Mouse (Mus musculus) erythroblast, embryonic 14.5 days (primary cell): ENCODE measurements around the gene Tmem240. TPM values are rescaled to one million over a fixed set of nuclear protein-coding genes. Genes with fewer than 3 reads are reported as not detected.
A peak's percentile ranks its signal among the peaks of the same experiment; 100 is the strongest.

Experiments
- H3K27me3 ChIP-seq: 2 replicates; pipeline ENCODE4 v1.6.1; 2012; ENCODE audit warnings: inconsistent platforms; ENCODE audit not compliant: control insufficient read depth
- H3K36me3 ChIP-seq: 2 replicates; pipeline ENCODE4 v1.6.1; 2012; ENCODE audit warnings: mild to moderate bottlenecking, inconsistent platforms; ENCODE audit not compliant: control insufficient read depth
- H3K4me1 ChIP-seq: 2 replicates; pipeline ENCODE4 v1.6.1; 2012; ENCODE audit warnings: inconsistent platforms; ENCODE audit not compliant: control insufficient read depth
- H3K4me3 ChIP-seq: replicated peaks from 2 replicates; pipeline ENCODE3; 2012; ENCODE audit warnings: moderate library complexity, mild to moderate bottlenecking, inconsistent platforms
- H3K9me3 ChIP-seq: 2 replicates; pipeline ENCODE4 v1.6.1; 2012; ENCODE audit warnings: low read length, inconsistent platforms, mixed read lengths; ENCODE audit not compliant: control insufficient read depth
- GATA1 ChIP-seq: IDR thresholded peaks from 2 replicates; pipeline ENCODE4 v1.6.1; 2012; ENCODE audit warnings: low read length, inconsistent platforms, mixed read lengths
- TAL1 ChIP-seq: IDR thresholded peaks from 3 replicates; pipeline ENCODE4 v1.6.1; 2012; ENCODE audit warnings: low read length, inconsistent platforms, mixed read lengths
- polyA plus RNA-seq: library from polyadenylated mRNA; stranded (reverse); fragments of >175 nt; gene quantifications from 2 replicates; pipeline ENCODE4 v1.2.3, GENCODE M21; 2012

Gene Tmem240
- polyA plus RNA-seq, 1 experiment, result 0.01 TPM

- TF ChIP-seq GATA1, result no peak
- no peak for TF ChIP-seq TAL1
- Histone ChIP-seq H3K9me3 (no peaks in the 10 kb centered on the region), H3K27me3 (peaks cover 17% of the 10 kb centered on the region)
Measured at GRCm38 (mm10) chr4:155700425-155700824, 34.2 kb upstream of the Tmem240 start.

GRCm38 (mm10) chr4:155703425-155703929 lies 31.1 kb upstream of the Tmem240 start:
- Histone ChIP-seq H3K9me3 (no peaks in the 10 kb centered on the region), H3K36me3 (peaks cover 12% of the 10 kb centered on the region), H3K4me1 (peaks cover 36% of the 10 kb centered on the region), H3K4me3 (no peak overlapping the region), H3K27me3 (no peaks in the 10 kb centered on the region)
- TF ChIP-seq GATA1 (no peak), TAL1 (no peak)

More at GRCm38 (mm10) chr4:155700425-155700824, 34.2 kb upstream of the Tmem240 start:
- H3K4me3 ChIP-seq, result no peak overlapping the region
- no peaks in the 10 kb centered on the region for H3K36me3 ChIP-seq
- peaks cover 13% of the 10 kb centered on the region for H3K4me1 ChIP-seq

- Histone ChIP-seq H3K9me3 (no peaks in the 10 kb centered on the region), H3K4me1 (peaks cover 47% of the 10 kb centered on the region), H3K27me3 (no peaks in the 10 kb centered on the region), H3K4me3 (peak within 1 kb of the TSS; percentile 79), H3K36me3 (peaks cover 21% of the 10 kb centered on the region)
- no peak for TF ChIP-seq GATA1
- no peak for TF ChIP-seq TAL1
Measured at GRCm38 (mm10) chr4:155704721-155705591, 29.6 kb upstream of the Tmem240 start, which contains the start of gene Ssu72. Gene Ssu72, plus strand, starts transcription at chr4:155704800.

GRCm38 (mm10) chr4:155705592-155705929 lies 29.0 kb upstream of the Tmem240 start:
- no peaks in the 10 kb centered on the region for H3K9me3 ChIP-seq
- H3K4me1 ChIP-seq, result peaks cover 52% of the 10 kb centered on the region
- no peaks in the 10 kb centered on the region for H3K27me3 ChIP-seq
- no peak for TF ChIP-seq TAL1
- TF ChIP-seq GATA1, result no peak
- peak overlapping the region; percentile 79 for H3K4me3 ChIP-seq
- peaks cover 27% of the 10 kb centered on the region for H3K36me3 ChIP-seq

GRCm38 (mm10) chr4:155708582-155708981 lies 26.0 kb upstream of the Tmem240 start:
- peaks cover 55% of the 10 kb centered on the region for H3K4me1 ChIP-seq
- H3K9me3 ChIP-seq, result no peaks in the 10 kb centered on the region
- no peak overlapping the region for H3K4me3 ChIP-seq

GRCm38 (mm10) chr4:155708988-155709387 lies 25.6 kb upstream of the Tmem240 start:
- H3K4me3 ChIP-seq, result no peak overlapping the region
- peaks cover 38% of the 10 kb centered on the region for H3K36me3 ChIP-seq
- H3K9me3 ChIP-seq, result no peaks in the 10 kb centered on the region
- peaks cover 51% of the 10 kb centered on the region for H3K4me1 ChIP-seq
- TF ChIP-seq TAL1 (no peak), GATA1 (no peak)
- no peaks in the 10 kb centered on the region for H3K27me3 ChIP-seq

More at GRCm38 (mm10) chr4:155708582-155708981, 26.0 kb upstream of the Tmem240 start:
- Histone ChIP-seq H3K36me3 (peaks cover 36% of the 10 kb centered on the region), H3K27me3 (no peaks in the 10 kb centered on the region)
- TF ChIP-seq TAL1 (no peak), GATA1 (no peak)

GRCm38 (mm10) chr4:155710521-155711252 lies 23.9 kb upstream of the Tmem240 start:
- H3K4me3 ChIP-seq, result no peak overlapping the region
- no peak for TF ChIP-seq GATA1
- no peak for TF ChIP-seq TAL1
- H3K4me1 ChIP-seq, result peaks cover 45% of the 10 kb centered on the region
- H3K9me3 ChIP-seq, result no peaks in the 10 kb centered on the region
- H3K27me3 ChIP-seq, result no peaks in the 10 kb centered on the region
- peaks cover 54% of the 10 kb centered on the region for H3K36me3 ChIP-seq

- Histone ChIP-seq H3K27me3 (no peaks in the 10 kb centered on the region), H3K9me3 (no peaks in the 10 kb centered on the region), H3K4me3 (no peak overlapping the region), H3K4me1 (peaks cover 4% of the 10 kb centered on the region; the same call in 1 of the 2 replicates), H3K36me3 (peaks cover 71% of the 10 kb centered on the region)
- TF ChIP-seq GATA1 (no peak), TAL1 (no peak)
Measured at GRCm38 (mm10) chr4:155721668-155722083, 12.9 kb upstream of the Tmem240 start.

- H3K4me1 ChIP-seq, result no peaks in the 10 kb centered on the region
- TF ChIP-seq TAL1 (no peak), GATA1 (no peak)
- H3K36me3 ChIP-seq, result peaks cover 86% of the 10 kb centered on the region
- no peaks in the 10 kb centered on the region for H3K9me3 ChIP-seq
- H3K4me3 ChIP-seq, result no peak overlapping the region
- no peaks in the 10 kb centered on the region for H3K27me3 ChIP-seq
Measured at GRCm38 (mm10) chr4:155727993-155728392, 6.6 kb upstream of the Tmem240 start.
